Mouse (Mus musculus) testis, adult 2 months (tissue): ENCODE data around the gene Trappc2. TPM values are rescaled to one million over a fixed set of nuclear protein-coding genes. Genes with fewer than 3 reads are reported as not detected.

Experiments
- H3K27ac ChIP-seq: fragments of 200-500 bp; 2 replicates; pipeline ENCODE4 v1.5.1; 2012; ENCODE audit warnings: low read depth, low read length; ENCODE audit not compliant: control insufficient read depth, insufficient read depth
- H3K27me3 ChIP-seq: fragments of 200-500 bp; 2 replicates; pipeline ENCODE4 v1.6.1; 2012; ENCODE audit warnings: mild to moderate bottlenecking, low read length, moderate library complexity; ENCODE audit not compliant: control insufficient read depth, insufficient read depth
- H3K36me3 ChIP-seq: fragments of 200-500 bp; 2 replicates; pipeline ENCODE4 v1.6.1; 2012; ENCODE audit warnings: mild to moderate bottlenecking, low read length; ENCODE audit not compliant: control insufficient read depth, insufficient read depth
- H3K4me1 ChIP-seq: fragments of 200-500 bp; 2 replicates; pipeline ENCODE4 v1.6.1; 2012; ENCODE audit warnings: low read length; ENCODE audit not compliant: control insufficient read depth, insufficient read depth
- H3K4me3 ChIP-seq: fragments of 200-500 bp; 2 replicates; pipeline ENCODE4 v1.5.1; 2012; ENCODE audit warnings: low read depth, mild to moderate bottlenecking, low read length, moderate library complexity, mixed read lengths; ENCODE audit not compliant: control insufficient read depth
- CTCF ChIP-seq: fragments of 200-500 bp; IDR thresholded peaks from 2 replicates; pipeline ENCODE4 v1.5.1; 2012; ENCODE audit warnings: low read depth, mild to moderate bottlenecking, inconsistent platforms, low read length, moderate library complexity; ENCODE audit not compliant: control insufficient read depth, insufficient read depth, insufficient replicate concordance
- POLR2A ChIP-seq: fragments of 200-500 bp; IDR thresholded peaks from 2 replicates; pipeline ENCODE4 v1.6.1; 2012; ENCODE audit warnings: low read depth, mild to moderate bottlenecking, inconsistent platforms, low read length, moderate library complexity; ENCODE audit not compliant: control insufficient read depth
- polyA plus RNA-seq: library from polyadenylated mRNA; depleted of rRNA; stranded (reverse); fragments of >200 nt; gene quantifications from 2 replicates; pipeline ENCODE4 v1.2.3, GENCODE M21; 2012; rRNA removed

The Trappc2 gene
- polyA plus RNA-seq, 1 experiment, result 1.9 TPM

GRCm38 (mm10) chrX:166479365-166479983 is 39.1 kb downstream of the Trappc2 start, which contains the start of gene Rab9:
Gene Rab9, minus strand, starts transcription at chrX:166479867.
- H3K27me3 ChIP-seq, result no peaks in the 10 kb centered on the region
- H3K4me3 ChIP-seq, result peak within 1 kb of the TSS; percentile 91
- H3K4me1 ChIP-seq, result no peaks in the 10 kb centered on the region; the same call in 1 of the 2 replicates
- no peaks in the 10 kb centered on the region for H3K36me3 ChIP-seq
- TF ChIP-seq CTCF (no peak), POLR2A (peak; percentile 52)
- peak within 1 kb of the TSS; percentile 79 for H3K27ac ChIP-seq

GRCm38 (mm10) chrX:166495052-166495451 is 54.7 kb downstream of the Trappc2 start:
- Histone ChIP-seq H3K4me3 (no peak overlapping the region), H3K27ac (no peak overlapping the region), H3K27me3 (no peaks in the 10 kb centered on the region), H3K36me3 (no peaks in the 10 kb centered on the region), H3K4me1 (no peaks in the 10 kb centered on the region)
- TF ChIP-seq POLR2A, result no peak
- no peak for TF ChIP-seq CTCF

- H3K27ac ChIP-seq, result no peak overlapping the region
- H3K4me3 ChIP-seq, result no peak overlapping the region
- TF ChIP-seq POLR2A, result no peak
- TF ChIP-seq CTCF, result no peak
- no peaks in the 10 kb centered on the region for H3K36me3 ChIP-seq
- H3K4me1 ChIP-seq, result no peaks in the 10 kb centered on the region
- H3K27me3 ChIP-seq, result no peaks in the 10 kb centered on the region
Observed at GRCm38 (mm10) chrX:166497771-166498170, 57.4 kb downstream of the Trappc2 start.

GRCm38 (mm10) chrX:166499496-166500190 is 59.3 kb downstream of the Trappc2 start:
- Histone ChIP-seq H3K27me3 (no peaks in the 10 kb centered on the region), H3K27ac (no peak overlapping the region), H3K4me3 (no peak overlapping the region)

More at GRCm38 (mm10) chrX:166499496-166500190, 59.3 kb downstream of the Trappc2 start:
- TF ChIP-seq CTCF (no peak), POLR2A (no peak)
- H3K36me3 ChIP-seq, result no peaks in the 10 kb centered on the region
- no peaks in the 10 kb centered on the region for H3K4me1 ChIP-seq

Other genes with a start within 250 kb of the Trappc2 start
- gene Gpm6b, start 201.7 kb upstream of the Trappc2 start, polyA plus RNA-seq, result 9.5 and 12.8 TPM in 2 replicates
- gene Ofd1, start 130 bp downstream of the Trappc2 start, polyA plus RNA-seq, result 1.2 and 1.3 TPM in 2 replicates
- 3.0 and 3.8 TPM in 2 replicates for gene Rab9, start 39.3 kb downstream of the Trappc2 start, polyA plus RNA-seq
- 0.32 and 0.41 TPM in 2 replicates for gene Tceanc, start 78.0 kb downstream of the Trappc2 start, polyA plus RNA-seq
- 0.23 and 0.28 TPM in 2 replicates for gene Egfl6, start 145.1 kb downstream of the Trappc2 start, polyA plus RNA-seq